Mouse (Mus musculus) right cerebral cortex, postnatal 14 days (tissue): ENCODE data around the gene Fam181a.
A peak's percentile ranks its signal among the peaks of the same experiment; 100 is the strongest.

ENCODE experiments used
- DNase-seq: peaks from one replicate; pipeline ENCODE4 v3.0.0; 2022

Gene Fam181a

DNA sequence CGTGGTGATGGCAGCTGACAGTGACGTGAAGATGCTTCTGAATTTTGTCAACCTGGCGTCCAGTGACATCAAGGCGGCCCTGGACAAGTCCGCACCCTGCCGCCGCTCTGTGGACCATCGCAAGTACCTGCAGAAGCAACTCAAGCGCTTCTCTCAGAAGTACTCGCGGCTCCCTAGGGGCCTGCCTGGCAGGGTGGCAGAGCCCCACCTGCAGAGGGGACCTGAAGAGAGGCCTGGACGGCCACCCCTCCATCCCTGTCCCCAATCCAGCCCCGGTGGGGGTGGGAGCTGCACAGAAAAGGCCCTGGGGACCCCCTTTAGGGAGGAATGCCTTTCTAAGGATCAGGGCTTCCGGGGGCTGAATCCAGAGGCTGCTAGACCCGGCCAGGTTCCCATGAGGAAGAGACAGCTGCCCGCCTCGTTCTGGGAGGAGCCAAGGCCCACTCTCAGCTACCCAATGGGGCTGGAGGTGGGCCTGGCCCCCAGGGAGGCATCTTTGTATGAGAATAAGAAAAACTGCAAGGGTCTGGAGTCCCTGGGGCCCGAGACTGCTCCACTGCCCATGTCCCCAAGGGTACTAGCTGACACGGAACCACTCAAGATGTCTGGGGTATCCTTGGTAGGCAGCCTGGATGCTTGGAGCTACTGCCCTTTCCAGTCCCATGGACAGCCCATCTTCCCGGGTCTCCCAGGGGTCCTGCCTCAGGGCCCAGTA, 5.2 kb downstream of the Fam181a start:
- no peak for DNase-seq

DNA sequence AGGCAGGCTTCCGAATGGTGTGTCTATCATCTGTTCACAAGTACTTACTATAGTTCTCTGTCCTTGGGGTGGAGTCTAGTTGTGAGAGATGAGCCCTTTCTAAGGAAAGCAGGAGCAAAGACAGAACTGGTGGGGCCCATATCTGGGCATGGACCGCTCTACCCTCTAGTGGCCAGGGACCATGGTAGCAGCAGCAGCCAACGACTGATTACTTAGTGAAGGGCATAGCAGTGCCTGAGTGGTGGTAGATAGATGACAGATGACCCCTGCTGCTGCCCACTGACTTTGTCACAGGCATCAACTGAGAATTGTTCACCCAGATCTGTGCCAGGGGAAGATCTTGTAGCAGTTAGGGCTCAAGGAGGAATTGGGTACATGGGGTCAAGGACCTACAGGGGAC, 12.0 kb downstream of the Fam181a start:
- peak; percentile 39 for DNase-seq

DNA sequence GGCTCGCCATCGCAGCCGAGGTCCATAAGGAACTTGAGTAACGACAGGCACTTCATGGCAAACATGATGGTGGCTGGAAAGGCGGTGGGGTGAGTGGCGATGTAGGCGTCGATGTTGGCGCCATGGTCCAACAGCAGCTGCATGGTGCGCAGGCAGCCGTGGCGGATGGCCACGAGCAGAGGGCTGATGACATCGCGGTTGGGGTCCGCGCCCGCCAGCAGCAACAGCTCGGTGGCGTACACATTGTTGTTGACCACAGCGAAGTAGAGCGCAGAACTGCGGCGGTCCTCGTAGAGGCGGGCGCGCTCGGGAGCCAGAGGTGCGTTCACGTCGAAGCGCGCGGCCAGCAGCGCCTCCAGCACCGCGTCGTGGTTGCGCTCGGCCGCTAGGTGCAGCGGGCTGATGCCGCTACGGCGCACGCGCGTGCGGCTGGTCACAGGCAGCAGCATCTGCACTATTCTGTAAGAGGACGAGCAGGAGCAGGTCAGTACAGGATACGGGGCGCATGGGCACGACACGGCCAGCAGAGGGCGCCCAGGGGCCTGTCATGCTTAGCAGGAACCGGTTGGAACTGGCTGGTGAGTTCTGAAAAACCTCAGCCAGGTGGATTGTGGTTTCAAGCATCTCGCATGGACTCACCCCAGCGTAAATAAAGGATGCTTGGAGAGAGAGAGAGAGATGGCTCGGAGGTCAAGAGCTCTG, 14.5 kb downstream of the Fam181a start:
- peak; percentile 90 for DNase-seq

DNA sequence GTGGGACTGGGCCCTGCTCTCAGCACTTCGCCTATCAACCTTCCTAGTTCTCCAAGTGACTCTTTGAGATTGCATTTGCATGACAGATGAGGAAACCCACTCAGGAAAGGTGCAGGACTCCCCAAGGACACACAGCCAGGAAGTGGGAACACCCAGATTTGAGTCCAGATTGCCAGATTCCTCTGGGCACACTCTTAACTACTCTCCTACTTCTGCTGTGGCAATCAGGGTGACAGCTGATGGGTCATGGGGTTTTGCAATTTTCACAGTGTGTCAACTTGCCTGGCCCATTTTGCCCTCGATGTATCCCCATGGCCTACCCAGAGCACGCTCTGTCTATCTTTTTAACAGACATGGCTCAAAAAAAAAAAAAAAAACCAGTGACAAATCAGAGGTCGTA, 15.8 kb downstream of the Fam181a start:
- no peak for DNase-seq

DNA sequence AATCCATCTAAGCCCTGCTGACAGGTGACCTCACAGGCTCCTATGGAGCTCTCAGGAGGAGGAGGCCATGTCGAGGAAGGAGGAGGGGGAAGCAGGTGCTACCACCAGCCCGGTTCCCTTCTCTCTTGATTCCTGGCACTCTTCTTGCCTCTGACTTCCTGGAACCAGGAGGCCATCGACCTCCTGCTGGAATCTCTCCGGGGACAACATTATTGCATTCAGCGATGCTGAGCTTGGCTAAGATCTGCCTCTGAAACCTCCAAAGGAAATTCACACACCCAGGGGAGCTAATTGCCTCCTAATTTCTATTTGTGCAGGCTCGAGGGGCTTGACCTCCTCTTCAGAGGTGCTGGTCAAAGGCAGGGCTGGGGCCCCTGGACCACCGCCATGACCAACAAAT, 16.3 kb downstream of the Fam181a start:
- no peak for DNase-seq

DNA sequence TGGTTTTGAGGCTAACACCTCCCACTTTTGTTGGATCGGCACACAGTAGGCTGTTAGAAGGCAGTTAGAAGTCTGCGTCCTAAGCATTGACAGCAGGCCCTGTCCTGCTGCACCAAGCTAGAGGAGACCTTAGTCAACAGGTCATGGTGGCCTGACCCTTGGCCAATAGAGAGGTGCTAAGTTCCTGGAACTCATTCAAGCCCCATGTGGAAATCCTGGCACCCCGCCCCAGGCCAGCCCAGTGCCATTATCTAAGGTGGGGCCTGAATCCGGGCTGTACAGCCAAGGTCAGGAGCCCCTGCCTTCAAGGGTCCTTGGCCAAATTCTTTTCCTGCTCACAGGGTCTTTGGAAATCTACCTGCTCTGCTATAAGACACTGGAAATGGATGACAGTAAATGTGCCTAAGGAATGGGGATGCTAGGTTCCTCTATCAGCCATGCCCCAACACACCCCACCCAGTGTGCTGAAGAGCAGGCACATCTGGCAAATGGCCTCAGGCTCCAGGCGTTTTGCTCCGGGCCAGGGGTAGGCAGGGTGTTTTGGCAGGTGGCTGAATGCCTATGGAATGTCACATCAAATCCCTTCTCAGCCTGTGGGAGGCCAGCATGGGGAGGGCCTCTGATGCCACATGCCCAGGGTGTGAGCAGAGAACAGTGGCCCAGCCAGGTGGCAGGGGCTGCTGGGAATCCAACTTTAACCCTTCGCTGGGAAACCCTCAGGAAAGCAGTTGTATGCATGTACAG, 17.8 kb downstream of the Fam181a start:
- no peak for DNase-seq

DNA sequence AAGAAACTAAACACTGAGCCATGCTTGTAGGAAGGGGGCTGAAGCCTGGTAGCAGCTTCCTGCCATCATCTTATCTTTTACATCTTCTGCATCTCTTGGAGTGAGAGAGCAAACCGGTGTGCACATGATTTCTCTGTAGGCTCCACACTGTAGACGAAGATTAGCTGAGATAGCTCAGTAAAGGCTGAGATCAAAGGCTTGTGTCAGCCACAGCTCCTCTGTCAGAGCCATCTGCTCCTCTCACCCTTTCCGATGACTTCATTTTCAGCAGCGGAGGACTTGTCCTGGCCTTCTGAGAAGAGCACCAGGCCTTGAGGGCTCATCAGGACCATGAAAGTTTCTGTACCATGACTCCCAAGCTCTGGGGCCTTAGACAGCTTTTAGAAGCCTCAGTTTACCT, 20.7 kb downstream of the Fam181a start:
- no peak for DNase-seq

DNA sequence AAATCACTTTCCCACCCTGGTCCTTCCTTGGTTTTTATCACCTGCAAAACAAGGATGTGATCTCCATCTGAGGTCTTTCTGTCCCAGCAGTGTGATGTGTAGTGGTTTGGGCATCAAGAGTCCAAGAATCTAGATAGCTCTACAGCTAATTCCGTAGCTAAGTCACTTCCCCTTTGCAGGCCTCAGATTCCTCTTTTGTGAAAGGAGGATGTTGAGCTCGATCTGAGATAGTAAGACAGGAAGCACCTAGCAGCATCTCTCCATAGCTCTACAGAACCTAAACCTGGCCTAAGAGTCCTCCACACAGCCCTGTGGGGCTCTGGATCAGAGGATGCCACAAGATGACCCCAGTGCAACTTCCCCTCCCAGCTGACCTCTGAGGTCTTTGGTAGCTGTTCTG, 22.1 kb downstream of the Fam181a start:
- no peak for DNase-seq

DNA sequence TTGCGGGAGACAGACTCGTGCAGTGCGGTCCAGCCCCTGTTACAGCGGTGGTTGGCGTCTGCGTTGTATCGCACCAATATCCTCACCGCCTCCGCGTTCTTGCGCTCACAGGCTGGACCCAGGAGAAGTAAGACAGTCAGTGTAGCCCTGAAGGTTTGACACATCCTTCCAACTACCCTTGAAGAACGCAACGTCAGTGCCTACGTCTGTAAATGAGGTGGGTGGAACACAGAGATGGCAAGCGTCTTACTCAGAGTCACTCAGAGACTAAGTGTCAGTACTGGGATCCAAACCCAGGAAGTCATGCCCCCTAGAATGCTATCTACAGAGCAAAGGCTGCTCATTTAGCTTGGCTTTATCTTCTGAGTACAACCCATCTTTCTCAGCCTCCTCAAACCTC, 22.7 kb downstream of the Fam181a start:
- no peak for DNase-seq

DNA sequence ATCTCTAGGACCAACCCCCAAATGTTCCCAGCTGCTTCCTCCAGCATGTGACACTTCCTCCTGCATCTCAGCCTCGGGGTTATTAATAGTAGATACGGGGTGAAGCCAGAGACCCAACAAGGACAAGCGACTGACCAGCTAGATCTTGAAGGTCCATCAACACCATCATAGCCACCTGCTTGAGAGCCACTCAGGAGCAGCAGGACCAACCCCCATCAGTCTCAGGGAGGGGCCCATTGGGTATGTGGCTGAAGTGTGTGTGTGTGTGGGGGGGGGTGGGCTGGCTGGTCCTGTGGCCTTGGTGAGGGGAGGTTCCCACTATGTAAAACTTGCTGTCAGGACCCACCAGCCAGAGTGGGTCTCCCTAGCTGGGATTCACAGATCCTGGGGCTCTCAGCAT, 26.0 kb downstream of the Fam181a start:
- DNase-seq: no peak

DNA sequence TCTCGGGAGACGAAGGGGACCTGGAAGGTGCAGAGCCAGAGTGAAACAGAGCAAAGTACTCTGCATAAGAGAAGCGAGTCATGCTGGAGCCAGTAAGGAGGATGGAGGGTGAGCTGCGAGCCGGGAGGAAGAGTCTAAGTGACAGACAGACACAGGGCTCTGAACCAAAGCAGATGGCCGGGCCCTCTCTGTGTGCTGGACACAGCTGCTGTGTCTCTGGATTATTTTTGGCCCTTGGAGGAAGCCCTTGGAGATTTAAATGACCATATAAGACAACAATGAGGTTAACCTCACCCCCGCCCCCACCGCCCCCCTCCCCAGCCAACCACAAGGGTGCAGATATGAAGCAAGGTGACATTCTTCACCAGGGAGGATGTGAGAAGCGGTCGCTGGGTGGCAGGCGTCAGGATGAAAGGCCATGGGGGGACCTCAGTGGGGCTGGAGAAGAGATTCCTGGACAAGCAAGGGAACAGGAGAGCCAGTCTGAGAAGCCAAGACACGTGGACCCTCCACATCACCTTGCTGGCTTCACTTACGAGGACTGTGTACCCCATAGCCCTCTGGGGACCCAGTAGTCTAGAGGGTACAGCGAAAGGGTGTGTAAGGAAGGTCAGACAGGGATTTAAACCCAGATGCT, 27.5 kb downstream of the Fam181a start:
- DNase-seq: no peak

DNA sequence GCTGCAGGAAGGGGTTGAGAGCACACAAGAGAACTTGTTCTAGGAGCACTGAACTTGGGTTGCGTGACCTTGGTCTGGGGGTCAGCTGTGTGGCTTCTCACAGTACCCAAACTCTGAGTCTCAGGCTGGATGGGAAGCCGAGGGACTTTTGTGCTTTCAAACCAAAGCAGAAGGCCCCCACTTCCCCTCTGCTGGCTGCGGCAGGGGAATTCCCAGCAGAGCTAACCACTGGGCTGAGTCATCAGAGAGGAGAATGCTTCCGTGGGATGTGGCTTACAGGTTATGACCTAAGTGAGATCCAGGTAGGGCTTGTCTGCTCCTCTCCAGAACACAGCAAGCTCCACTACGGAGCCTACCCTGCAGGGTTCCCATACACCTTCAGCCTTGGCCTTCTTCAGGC, 30.4 kb downstream of the Fam181a start:
- DNase-seq: no peak

DNA sequence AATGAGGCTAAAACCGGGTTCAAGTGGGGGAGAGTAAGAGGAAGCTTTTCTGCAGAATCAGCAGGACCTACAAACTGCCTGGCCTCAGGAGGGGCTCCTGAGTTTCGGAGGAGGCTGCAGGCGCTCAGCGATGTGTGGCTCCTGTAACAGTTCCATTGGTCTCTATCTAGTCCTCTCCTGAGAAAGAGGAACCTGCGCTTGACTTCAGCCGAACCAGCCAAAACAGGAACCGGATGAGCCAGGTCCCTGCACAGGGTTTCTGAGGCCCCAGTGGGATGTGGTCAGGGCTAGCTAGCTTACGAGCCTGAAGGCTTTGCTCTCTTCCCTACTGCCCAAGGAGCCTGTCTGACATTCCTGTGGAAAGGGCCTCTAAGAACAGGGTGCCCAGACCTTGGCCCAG, 32.7 kb downstream of the Fam181a start:
- no peak for DNase-seq

DNA sequence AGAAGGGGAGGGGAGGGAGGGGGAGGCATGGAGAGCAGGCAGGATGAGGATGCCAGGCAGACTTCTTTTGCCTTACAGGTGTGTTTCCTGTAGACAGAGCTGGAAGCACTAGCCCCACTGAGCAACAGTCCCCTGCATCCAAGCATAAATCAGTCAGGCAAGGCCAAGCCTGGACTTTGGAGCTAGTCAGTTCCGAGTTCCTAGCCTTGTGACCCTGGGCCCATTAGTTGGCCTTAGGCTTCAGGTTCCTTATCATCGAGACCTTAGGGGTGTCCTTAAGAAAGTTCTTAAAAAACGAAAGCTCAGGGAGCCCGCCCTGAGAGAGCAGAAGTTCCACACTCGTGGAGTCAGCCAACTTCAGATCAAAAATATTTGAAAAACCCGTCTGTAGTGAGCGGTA, 34.2 kb downstream of the Fam181a start:
- no peak for DNase-seq

DNA sequence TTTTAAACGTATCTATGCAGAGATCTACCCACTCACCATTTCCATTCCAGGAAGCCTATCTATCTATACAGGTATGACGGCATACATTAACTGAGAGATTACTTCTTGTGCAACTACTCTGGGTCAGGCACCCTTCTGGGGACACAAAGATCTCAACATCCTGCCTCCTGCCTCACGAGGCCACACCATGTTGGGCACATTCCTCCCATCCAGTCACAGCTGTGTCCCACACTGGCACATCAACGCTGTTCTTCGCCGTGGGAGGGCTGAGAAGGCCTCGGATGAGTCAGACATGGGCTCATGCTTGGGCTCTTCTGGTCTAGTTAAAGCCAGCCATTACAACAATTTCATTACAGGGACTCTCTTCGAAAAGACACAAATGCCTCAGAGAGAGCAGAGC, 36.2 kb downstream of the Fam181a start:
- no peak for DNase-seq

DNA sequence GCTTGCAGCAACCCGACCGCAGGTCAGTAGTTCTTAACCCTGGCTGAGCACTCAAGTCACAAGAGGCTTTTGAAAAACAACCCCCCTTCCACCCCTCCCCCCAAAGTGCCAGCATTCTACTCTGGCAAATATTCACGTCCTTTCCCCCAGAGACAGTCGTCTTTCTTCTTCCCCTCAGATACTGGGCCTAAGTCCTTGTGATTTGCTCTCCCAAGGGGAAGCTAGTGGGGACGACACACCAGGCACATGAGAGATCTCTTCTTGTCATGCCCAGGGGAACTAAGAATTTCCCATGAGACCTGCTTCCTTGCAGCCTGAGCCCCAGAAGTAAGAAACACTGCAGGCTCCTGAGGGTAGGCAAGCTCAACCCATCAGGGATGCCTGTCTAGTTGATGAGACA, 36.6 kb downstream of the Fam181a start:
- DNase-seq: no peak

DNA sequence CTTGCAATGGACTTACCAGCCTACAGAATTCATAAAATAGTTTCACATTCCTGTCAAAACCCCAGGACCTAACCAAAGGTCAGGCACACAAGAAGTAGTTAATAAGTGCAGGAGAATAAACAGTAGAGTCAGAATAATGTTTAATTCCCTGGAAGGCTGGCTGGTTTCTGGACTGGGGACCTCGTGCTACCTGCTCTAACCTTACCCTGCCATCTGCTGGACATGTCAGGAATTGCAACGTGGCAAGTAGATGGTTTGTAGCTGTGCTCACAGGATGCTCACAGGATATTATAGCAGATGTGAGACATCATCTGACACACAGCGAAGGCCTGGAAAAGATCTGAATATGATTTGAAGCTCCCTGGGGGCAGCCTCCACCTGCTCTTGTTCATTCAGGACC, 37.7 kb downstream of the Fam181a start:
- peak; percentile 89 for DNase-seq

DNA sequence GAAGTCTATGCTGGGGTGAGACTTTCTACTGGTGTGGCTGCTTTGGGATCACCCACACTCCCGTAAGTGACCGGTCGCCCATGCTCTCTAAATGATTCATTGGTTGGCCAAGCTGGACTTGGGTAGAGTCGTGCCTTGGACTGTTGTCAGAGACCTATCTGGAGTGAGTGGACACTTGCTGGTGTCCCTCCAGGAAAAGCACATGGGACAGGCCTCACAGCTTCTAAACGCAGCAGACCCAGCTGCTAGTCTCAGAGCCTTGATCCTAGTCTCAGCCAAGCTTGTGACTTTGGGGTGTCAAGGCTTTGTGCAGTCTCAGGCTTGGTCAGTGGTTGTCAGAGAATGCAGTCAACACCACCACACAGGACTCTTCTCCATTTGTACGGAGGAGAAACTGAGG, 42.0 kb downstream of the Fam181a start:
- DNase-seq: no peak

DNA sequence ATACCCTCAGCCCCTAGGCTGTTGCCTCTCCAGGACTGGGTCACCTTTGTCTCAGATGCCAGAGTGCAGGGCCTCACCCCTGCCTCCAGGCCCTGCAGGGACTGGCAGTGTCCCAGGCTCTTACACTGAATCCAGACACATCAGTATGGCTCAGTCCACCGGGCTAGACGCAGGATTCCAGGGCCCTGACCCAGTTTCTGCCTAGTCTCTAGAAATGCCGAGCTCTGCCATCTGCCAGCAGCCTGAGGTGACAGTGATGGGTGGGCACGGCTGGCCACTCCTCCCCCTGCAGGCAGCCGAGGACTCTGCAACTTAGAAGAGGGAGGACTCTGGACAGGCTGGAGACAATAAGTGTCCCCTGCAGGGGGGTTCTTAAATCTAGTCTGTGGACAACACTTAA, 42.8 kb downstream of the Fam181a start:
- DNase-seq: peak; percentile 58

DNA sequence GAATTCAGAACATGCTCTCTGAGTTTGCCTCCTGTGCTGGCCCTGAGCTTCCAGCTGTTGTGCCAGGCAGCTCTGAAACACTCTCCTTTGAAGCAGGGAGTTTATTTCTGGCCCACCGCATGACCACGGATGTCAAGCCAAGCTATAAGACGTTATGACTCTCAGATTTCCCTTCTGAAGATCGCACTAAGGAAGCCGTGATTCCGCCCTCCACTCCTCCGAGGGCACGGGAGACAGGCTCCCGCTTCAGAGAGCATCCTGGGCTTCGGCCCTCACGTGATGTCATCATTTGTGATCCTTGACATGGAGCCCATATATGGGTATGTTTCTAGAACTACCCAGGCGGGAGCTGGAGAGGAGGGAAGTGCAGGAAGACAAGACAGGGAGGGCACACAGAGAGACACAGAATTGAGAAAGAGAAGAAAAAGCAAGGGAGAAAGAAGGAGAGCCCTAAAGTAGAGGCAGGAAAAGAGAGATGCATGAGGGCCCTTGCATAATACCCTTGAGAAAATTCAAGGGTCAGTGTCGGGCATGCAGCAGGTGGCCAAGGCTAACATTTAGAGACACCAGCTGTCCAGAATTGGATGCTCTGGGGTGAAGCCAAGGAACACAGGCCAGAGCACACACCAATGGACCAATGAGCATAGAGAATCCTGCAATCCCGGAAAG, 45.1 kb downstream of the Fam181a start, which contains the start of gene Asb2:
Gene Asb2 (minus strand): TSS at position 256 of the 669 bp plus-strand sequence.
- no peak for DNase-seq

DNA sequence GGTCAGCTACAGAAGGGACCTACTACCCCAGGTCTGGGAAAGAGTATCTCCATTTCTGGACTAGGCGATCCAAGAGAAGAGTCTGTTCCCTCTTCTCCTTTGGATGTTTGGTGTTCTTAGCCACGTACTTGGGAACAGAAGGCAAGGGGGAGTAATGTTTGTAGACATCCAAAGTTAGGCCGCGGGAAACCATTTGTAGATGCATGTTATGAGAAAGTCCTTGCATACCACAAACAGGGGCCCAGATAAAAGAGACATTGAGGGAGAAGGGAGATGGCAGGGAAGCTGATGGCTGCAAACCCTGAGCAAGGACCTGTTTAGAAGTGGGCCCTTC, 45.6 kb downstream of the Fam181a start:
- DNase-seq: no peak

DNA sequence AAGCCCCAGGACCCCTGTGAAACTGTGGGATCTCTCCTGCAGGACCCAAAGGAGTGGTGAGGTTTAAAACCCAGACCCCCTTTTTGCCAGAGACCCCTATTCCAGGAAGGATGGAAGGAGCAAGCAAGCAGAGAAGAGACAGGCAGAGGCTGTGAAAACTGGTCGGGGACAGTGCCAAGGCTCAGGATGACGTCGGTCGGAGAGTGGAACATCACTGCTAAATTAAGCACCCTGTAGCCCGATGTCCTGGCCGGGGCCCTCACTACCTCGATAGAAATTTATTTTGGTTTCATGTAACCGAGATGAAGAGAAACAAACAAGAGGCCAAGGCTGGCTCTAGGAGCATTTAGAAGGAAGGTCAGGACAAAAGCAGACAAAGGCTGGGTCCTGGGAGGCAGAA, 47.4 kb downstream of the Fam181a start:
- DNase-seq: no peak
